Mouse (Mus musculus) stomach, postnatal 0 days (tissue): Measurements from ENCODE around the gene Klk1b5. TPM values are rescaled to one million over a fixed set of nuclear protein-coding genes. Genes with fewer than 3 reads are reported as not detected.
"Not testable (repeated sequence)": the region's sequence is repeated elsewhere in the genome, so short reads cannot be mapped to it uniquely, and the experiment has no call there.

Source experiments
- ATAC-seq: fragments of 200-750 bp; cut with Nextera tagmentation; 2 replicates; pipeline ENCODE4 v1.8.0; 2017; ENCODE audit not compliant: low FRiP score, low TSS enrichment
- DNase-seq: peaks from one replicate; pipeline ENCODE4 v3.0.0-alpha.2; 2016; ENCODE audit warnings: low spot score
- H3K27ac ChIP-seq: fragments of 300-500 bp; sonication (generic); replicated peaks from 2 replicates; pipeline ENCODE4 v1.5.1; 2014; ENCODE audit warnings: mild to moderate bottlenecking, control low read depth
- H3K27me3 ChIP-seq: fragments of 300-500 bp; sonication (generic); 2 replicates; pipeline ENCODE4 v1.6.1; 2014; ENCODE audit warnings: low read length; ENCODE audit not compliant: control insufficient read depth, insufficient read depth
- H3K36me3 ChIP-seq: fragments of 300-500 bp; sonication (generic); 2 replicates; pipeline ENCODE4 v1.6.1; 2014; ENCODE audit warnings: low read length, mixed read lengths; ENCODE audit not compliant: control insufficient read depth, insufficient read depth
- H3K4me1 ChIP-seq: fragments of 300-500 bp; sonication (generic); replicated peaks from 2 replicates; pipeline ENCODE4 v1.6.1; 2014; ENCODE audit warnings: antibody characterized with exemption; ENCODE audit not compliant: control insufficient read depth, insufficient read depth
- H3K4me2 ChIP-seq: fragments of 300-500 bp; sonication (generic); replicated peaks from 2 replicates; pipeline ENCODE4 v1.6.1; 2014; ENCODE audit warnings: low read depth, mild to moderate bottlenecking, control low read depth, moderate library complexity
- H3K4me3 ChIP-seq: fragments of 300-500 bp; sonication (generic); 2 replicates; pipeline ENCODE4 v1.5.1; 2014; ENCODE audit warnings: low read depth, low read length, control low read depth
- H3K9ac ChIP-seq: fragments of 300-500 bp; sonication (generic); 2 replicates; pipeline ENCODE4 v1.6.1; 2014; ENCODE audit warnings: mild to moderate bottlenecking, low read length, control low read depth, mixed read lengths
- H3K9me3 ChIP-seq: fragments of 300-500 bp; sonication (generic); 2 replicates; pipeline ENCODE4 v1.6.1; 2016; ENCODE audit warnings: low read length; ENCODE audit not compliant: control insufficient read depth
- CTCF ChIP-seq: IDR thresholded peaks from 2 replicates; pipeline ENCODE4 v1.5.1; 2016; ENCODE audit warnings: antibody characterized with exemption, low read depth, mild to moderate bottlenecking, moderate library complexity
- EP300 ChIP-seq: optimal IDR thresholded peaks from 2 replicates; pipeline ENCODE3; 2016; ENCODE audit warnings: antibody characterized with exemption
- WGBS: fragments of 180-500 bp; shearing (Covaris S2); extraction: QIAGEN DNeasy Blood & Tissue Kit; methylation state at CpG from one replicate; pipeline ENCODE4 v1.1.7; 2014; 5-methylcytosine and 5-hydroxymethylcytosine counted together
- polyA plus RNA-seq: library from polyadenylated mRNA; unstranded; fragments of >200 nt; fragmentation: Nextera tagmentation; extraction: Ambion mirVana; gene quantifications from 2 replicates; pipeline ENCODE4 v1.2.1, GENCODE M21; 2015

Gene Klk1b5
- polyA plus RNA-seq, 1 experiment from 2014 or later: not detected

DNA sequence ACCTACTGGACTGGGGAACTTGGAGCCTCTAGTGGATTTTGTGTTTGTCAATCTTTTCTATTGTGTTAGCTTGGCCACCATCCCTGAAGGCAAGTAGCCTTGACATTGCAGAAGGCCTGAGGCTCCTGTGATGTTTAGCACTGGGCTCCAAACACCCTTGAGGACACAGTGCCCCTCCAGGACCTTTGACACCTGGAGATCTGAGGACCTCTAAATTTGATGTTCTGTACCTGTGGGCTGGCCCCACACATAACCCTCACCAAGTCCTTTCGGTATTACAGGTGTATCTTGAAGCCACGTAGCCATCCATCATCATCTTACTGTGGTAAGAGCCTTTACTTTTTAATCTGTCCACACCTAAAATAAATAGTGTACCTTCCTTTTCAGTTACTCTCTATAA is 32.2 kb downstream of the Klk1b5 start:
- H3K9ac ChIP-seq: no peak overlapping the region

DNA sequence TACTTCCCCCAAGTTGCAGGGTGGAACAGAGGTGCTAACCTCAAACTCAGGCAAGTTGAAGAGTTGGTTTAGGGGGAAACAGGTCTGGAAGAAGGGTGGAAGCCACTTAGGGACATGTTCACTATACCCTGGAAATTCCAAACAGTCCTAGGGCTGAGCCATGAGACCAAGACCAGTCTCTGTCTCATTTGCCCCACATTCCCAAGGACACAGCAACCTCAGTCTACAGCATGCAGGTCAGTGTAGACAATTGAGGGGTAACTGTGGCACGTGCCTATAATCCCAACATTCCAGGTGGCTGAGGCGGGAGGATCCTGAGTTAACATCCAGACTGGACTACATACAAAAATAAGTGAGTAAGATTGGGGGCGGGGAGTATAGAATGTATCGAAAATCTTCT is 33.5 kb downstream of the Klk1b5 start:
- H3K9me3 ChIP-seq: no peaks in the 10 kb centered on the region
- no peak overlapping the region for H3K9ac ChIP-seq
- ATAC-seq (no peak), DNase-seq (no peak)
- H3K4me1 ChIP-seq: no peaks in the 10 kb centered on the region; the same call in 1 of the 2 replicates
- WGBS: 86% methylated on average over 4 of the region's 4 CpGs
- no peak overlapping the region for H3K4me2 ChIP-seq
- no peaks in the 10 kb centered on the region; the same call in 1 of the 2 replicates for H3K36me3 ChIP-seq
- no peak overlapping the region for H3K27ac ChIP-seq
- no peak overlapping the region for H3K4me3 ChIP-seq
- H3K27me3 ChIP-seq: no peaks in the 10 kb centered on the region
- TF ChIP-seq CTCF: no peak
- TF ChIP-seq EP300: no peak

More for the DNA sequence above, 32.2 kb downstream of the Klk1b5 start:
- no peak overlapping the region for H3K4me3 ChIP-seq
- no peak for TF ChIP-seq CTCF
- TF ChIP-seq EP300: no peak
- DNase-seq (no peak), ATAC-seq (no peak)
- H3K36me3 ChIP-seq: no peaks in the 10 kb centered on the region; the same call in 1 of the 2 replicates
- 66% methylated on average over 2 of the region's 2 CpGs for WGBS
- H3K9me3 ChIP-seq: no peaks in the 10 kb centered on the region
- H3K4me2 ChIP-seq: peak overlapping the region; percentile 70
- H3K27ac ChIP-seq: no peak overlapping the region
- no peaks in the 10 kb centered on the region; the same call in 1 of the 2 replicates for H3K4me1 ChIP-seq
- no peaks in the 10 kb centered on the region for H3K27me3 ChIP-seq

GRCm38 (mm10) chr7:44250732-44251275 is 35.1 kb downstream of the Klk1b5 start:
- H3K9ac ChIP-seq, H3K4me3 ChIP-seq, H3K4me1 ChIP-seq, ATAC-seq, H3K36me3 ChIP-seq, H3K4me2 ChIP-seq, H3K9me3 ChIP-seq, DNase-seq, H3K27ac ChIP-seq, H3K27me3 ChIP-seq: not testable (repeated sequence)
- WGBS: 88% methylated on average over 17 of the region's 17 CpGs

GRCm38 (mm10) chr7:44253023-44253616 is 37.4 kb downstream of the Klk1b5 start:
- no peak for TF ChIP-seq EP300
- peak; percentile 22; the same call in 1 of the 2 replicates for TF ChIP-seq CTCF
- DNase-seq (no peak), ATAC-seq (no peak)
- Histone ChIP-seq H3K27ac (no peak overlapping the region), H3K4me1 (no peaks in the 10 kb centered on the region), H3K36me3 (no peaks in the 10 kb centered on the region; the same call in 1 of the 2 replicates), H3K27me3 (no peaks in the 10 kb centered on the region; the same call in 1 of the 2 replicates), H3K9ac (0 out of 2 replicates have a peak overlapping the region, but pooled peaks have one; percentile 23), H3K4me3 (no peak overlapping the region), H3K9me3 (no peaks in the 10 kb centered on the region), H3K4me2 (no peak overlapping the region)
- WGBS: 60% methylated on average over 15 of the region's 15 CpGs

DNA sequence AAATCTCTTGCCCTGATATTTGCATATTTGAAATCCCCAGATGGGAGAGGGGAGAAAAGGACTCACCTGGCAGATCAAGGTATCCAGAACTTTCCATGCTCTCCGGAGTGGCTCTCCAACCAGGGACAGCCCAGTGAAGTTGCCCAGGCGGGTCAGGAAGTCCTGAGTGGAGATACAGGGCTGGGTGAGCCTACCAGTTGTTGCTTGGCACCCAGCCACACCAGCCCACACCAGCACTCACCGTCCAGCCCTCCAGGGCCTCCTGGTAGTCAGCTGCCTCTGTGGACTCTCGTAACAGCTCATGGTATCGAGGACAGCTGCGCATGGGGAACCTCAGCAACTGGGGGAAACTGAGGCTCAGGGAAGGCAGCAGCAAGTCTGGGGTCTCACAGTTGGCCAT is 39.2 kb downstream of the Klk1b5 start:
- Histone ChIP-seq H3K27me3 (no peaks in the 10 kb centered on the region; the same call in 1 of the 2 replicates), H3K4me2 (no peak overlapping the region), H3K9me3 (no peaks in the 10 kb centered on the region), H3K4me3 (no peak overlapping the region), H3K36me3 (no peaks in the 10 kb centered on the region; the same call in 1 of the 2 replicates), H3K9ac (no peak overlapping the region), H3K27ac (no peak overlapping the region), H3K4me1 (no peaks in the 10 kb centered on the region)
- DNase-seq: no peak
- TF ChIP-seq CTCF: no peak
- TF ChIP-seq EP300: no peak
- no peak for ATAC-seq
- WGBS: 56% methylated on average over 6 of the region's 6 CpGs

GRCm38 (mm10) chr7:44257278-44257677 is 41.5 kb downstream of the Klk1b5 start, which contains the start of gene Acp4:
Gene Acp4 (minus strand): TSS chr7:44257378.
- WGBS: 83% methylated on average over 4 of the region's 4 CpGs
- DNase-seq (no peak), ATAC-seq (no peak)
- Histone ChIP-seq H3K4me2 (no peak within 1 kb of the TSS), H3K9ac (no peak within 1 kb of the TSS), H3K4me3 (no peak within 1 kb of the TSS), H3K27ac (no peak within 1 kb of the TSS), H3K4me1 (no peaks in the 10 kb centered on the region), H3K36me3 (no peaks in the 10 kb centered on the region), H3K27me3 (no peaks in the 10 kb centered on the region; the same call in 1 of the 2 replicates), H3K9me3 (no peaks in the 10 kb centered on the region)
- TF ChIP-seq CTCF (no peak), EP300 (no peak)
